Mouse (Mus musculus) left cerebral cortex, postnatal 36 days (tissue): ENCODE measurements around the gene Slc25a15. TPM values are rescaled to one million over a fixed set of nuclear protein-coding genes. Genes with fewer than 3 reads are reported as not detected.

ENCODE experiments used
- DNase-seq, 2 experiments: peaks; one replicate each; pipeline ENCODE4 v3.0.0; 2021 to 2022; ENCODE audit warnings: low spot score in 2 of 2, mixed read lengths in 1 of 2
- intact Hi-C: fragments of 180-260 bp; cut with DNase I; formaldehyde crosslinking; loops from one replicate; pipeline ENCODE4 v1.15.1; 2025
- total RNA-seq, 2 experiments: library from RNA; stranded (reverse); gene quantifications; 2 replicates each; pipeline ENCODE4 v1.2.3; 2021

The Slc25a15 gene
- total RNA-seq, 2 experiments from 2014 or later, result 11.7 to 12.7 TPM

GRCm38 (mm10) chr8:22359882-22360281, 38.5 kb downstream of the Slc25a15 start:
- DNase-seq, result no peak
- intact Hi-C loops, result no loop called here

- intact Hi-C loops, result no loop called here
- DNase-seq, result no peak
Measured at GRCm38 (mm10) chr8:22359359-22359758, 39.0 kb downstream of the Slc25a15 start.

GRCm38 (mm10) chr8:22335426-22335825, 63.0 kb downstream of the Slc25a15 start:
- intact Hi-C loops, result no loop called here
- no peak for DNase-seq

Other genes with a start within 250 kb of the Slc25a15 start
- 1 to 10 TPM; 1.7 to 2.2 TPM for gene Nek3, start 232.2 kb downstream of the Slc25a15 start, total RNA-seq
- under 1 TPM; 0.62 to 0.86 TPM for gene Ckap2, start 212.8 kb downstream of the Slc25a15 start, total RNA-seq
- gene Vps36, start 205.8 kb downstream of the Slc25a15 start, total RNA-seq, result 10 to 100 TPM; 24.9 to 28.1 TPM
- 1 to 10 TPM; 3.4 to 3.9 TPM for gene Thsd1, start 171.3 kb downstream of the Slc25a15 start, total RNA-seq
- gene Tpte, start 115.2 kb downstream of the Slc25a15 start, total RNA-seq, result not detected
- gene Mrps31, start 12.8 kb upstream of the Slc25a15 start, total RNA-seq, result 10 to 100 TPM; 22.4 to 22.8 TPM